Mouse (Mus musculus): Measurements from ENCODE around the gene Id3. TPM values are rescaled to one million over a fixed set of nuclear protein-coding genes. Genes with fewer than 3 reads are reported as not detected.

Gene Id3
- total RNA-seq, 2 experiments from 2014 or later: 13.8 to 14.1 TPM

DNA sequence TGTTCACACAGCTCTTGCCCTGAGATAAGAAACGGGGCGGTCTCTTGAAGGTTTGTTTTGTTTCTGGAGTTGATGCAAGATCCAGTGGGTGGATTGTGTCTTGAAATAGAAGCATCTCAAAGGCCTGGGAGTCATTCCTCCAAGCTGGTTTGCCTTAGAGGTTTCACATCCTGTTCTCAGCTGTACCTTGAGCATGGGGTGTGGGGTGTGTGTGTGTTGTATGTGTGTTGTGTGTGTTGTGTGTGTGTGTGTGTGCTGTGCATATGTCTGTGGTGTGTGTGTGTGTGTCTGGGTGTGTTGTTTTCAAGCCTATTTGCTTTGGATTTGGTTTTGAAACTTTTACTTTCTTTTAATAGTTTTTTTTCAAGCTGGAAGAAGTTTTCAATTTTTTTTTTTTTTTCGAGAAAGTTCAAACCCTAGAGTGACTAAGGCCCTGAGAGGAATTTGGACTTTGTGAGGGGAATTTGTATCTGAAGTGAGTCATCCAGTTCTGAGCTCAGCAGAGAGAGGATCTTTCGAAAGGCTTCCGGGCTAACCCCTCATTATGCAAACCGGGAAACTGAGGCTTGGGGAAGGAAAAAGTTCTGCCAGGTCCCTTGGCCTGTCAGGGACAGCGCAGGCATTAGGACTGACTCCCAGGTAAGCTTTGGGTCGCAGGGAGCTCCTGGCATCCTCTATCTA lies 20.0 kb upstream of the Id3 start:
- intact Hi-C loops (cut with DNase I): no loop called here
- no peak for DNase-seq

DNA sequence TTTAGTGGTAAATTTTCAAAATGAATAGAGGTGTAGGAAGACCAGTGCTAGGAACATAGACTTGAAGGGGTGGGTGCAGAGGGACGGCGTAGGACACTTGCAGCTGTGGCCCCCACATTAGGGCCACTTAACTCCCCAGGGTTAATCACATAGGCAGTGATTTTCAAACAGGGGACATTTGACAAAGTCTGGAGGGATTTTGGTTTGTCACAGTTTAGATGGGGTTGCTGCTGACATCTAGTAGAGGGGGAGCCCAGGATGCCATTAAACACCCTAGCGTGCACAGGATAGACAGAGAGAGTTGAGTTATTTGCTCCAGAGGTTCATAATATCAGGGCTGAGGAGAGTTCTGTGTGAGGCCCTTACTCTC lies 19.5 kb upstream of the Id3 start:
- no peak for DNase-seq
- intact Hi-C loops (cut with DNase I): no loop called here

DNA sequence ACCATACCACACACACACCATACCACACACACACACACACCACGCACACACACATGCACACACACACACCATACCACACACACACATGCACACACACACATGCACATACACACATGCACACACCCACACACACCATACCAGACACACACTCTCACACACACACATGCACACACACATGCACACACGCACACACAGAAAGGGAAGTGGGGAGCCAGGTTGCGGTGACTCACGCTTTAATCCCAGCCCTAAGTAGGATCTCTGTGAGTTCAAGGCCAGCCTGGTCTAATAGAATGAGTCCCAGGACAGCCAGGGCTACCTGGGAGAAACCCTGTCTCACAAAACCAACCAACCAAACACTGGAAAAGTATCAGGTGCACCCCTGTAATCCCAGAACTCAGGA lies 18.7 kb upstream of the Id3 start:
- intact Hi-C loops (cut with DNase I): no loop called here
- DNase-seq: no peak

DNA sequence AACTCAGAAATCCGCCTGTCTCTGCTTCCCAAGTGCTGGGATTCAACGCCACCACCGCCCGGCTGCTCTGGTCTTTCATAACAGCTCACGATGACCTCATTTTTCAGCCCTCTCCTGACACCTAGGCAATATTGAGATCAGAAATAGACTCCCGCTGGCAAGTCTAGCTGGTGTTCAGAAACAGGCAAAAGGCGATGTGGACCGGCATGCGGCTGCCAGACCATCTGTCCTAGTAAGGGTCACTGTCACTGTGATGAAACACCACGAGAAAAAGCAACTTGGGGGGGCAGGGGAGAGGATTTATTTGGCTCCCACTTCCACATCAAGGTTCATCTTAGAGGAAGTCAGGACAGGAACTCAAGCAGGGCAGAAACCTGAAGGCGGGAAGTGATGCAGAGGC lies 17.8 kb upstream of the Id3 start:
- no peak for DNase-seq
- intact Hi-C loops (cut with DNase I): no loop called here

DNA sequence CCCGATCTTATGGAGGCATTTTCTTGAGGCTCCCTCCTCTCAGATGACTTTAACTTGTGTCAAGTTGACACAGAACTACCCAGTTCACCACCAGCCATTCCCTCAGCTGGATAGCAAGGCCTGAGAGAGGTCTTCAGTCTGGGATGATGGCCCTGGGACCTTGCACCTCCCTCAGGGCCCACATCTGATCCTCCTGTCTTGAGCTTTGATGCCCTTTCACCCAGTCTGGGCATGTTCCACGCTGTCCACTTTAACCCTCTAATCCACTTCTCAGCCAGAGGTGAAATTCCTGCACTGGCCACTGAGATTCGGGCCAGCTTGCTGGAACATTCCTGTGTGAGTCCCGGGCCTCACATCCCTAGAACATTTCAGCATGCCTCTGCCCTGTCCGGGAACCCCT lies 17.3 kb upstream of the Id3 start:
- no peak for DNase-seq
- intact Hi-C loops (cut with DNase I): no loop called here

DNA sequence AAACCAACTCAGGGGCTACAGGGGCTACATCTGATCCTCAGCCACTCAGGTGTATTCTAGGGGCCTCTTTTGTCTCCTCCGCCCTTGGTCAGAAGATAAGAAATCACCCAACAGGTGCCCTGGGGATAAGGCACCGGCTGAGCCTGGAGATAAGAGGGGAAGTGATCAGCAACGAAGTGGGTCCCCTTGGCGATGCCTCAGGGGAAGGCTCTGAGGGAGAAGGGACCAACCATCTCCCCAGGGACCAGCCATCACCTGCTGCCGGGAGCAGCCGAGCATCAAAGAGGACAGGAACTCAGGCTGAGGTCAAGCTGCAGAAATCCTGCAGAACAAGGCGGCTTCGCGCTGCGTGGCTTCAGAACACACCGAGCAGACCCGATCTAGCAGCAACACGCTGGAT lies 15.6 kb upstream of the Id3 start:
- no peak for DNase-seq
- intact Hi-C loops (cut with DNase I): no loop called here

DNA sequence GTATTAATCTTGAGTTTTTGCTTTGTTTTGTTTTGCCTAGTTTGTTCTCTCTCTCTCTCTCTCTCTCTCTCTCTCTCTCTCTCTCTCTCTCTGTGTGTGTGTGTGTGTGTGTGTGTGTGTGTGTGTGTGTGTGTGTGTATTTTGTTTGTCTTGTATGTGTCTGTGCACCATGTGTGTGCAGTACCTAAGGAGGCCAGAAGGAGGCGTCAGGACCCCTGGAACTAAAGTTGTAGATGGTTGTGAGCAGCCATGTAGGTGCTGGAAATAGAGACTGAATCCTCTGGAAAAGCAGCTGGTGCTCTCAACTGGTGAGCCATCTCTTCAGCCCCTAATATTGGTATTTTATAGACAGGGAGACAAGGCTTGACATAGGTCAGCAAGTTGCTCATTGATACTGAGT lies 13.5 kb upstream of the Id3 start:
- DNase-seq: no peak
- intact Hi-C loops (cut with DNase I): no loop called here

DNA sequence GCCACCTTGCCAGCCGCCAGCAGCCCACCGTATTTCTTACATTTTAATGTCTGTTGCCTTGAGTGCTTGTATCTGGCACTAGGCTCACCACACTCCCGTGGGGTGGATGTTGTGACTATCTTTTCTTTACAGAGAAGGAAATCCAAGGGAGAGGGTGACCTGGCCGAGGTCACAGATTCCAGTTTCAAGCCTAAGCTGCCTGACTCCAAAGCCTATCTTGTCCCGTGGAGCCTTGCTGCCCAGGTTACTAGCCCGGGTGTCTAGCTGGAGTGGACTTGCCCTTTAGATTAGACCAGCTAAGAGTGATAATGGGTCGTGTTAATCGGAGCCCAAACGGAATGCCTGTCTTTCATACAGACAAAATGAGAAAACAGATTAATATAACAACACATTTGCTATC lies 9.5 kb upstream of the Id3 start:
- DNase-seq: no peak
- intact Hi-C loops (cut with DNase I): no loop called here

DNA sequence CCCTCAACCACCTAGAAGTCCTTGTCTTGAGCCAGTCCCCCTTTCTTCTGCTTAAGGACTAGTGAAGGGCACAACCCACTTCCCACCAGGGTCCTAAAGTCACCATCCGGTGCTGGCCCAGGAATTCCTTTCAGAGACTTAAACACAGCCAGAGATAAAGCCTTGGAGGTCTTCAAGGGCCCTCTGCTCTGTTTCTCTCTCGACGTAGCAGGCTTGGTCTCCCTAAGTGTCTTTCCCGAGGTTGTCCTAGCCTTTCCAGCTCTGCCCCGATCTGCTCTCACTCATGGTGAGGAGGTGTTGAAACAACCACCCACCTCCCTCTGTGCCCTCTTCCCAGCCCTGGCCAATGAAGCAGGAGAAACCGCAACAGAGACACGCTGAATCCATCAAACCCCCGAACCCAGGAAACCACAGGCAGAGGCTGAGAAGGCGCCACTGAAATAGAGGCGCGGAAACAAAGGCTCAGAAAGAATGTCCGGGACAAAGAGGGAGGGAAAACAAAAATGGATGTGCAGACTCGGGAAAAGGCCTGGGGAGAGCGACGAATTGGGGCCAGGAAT lies 8.8 kb upstream of the Id3 start:
- no peak for DNase-seq
- intact Hi-C loops (cut with DNase I): no loop called here

DNA sequence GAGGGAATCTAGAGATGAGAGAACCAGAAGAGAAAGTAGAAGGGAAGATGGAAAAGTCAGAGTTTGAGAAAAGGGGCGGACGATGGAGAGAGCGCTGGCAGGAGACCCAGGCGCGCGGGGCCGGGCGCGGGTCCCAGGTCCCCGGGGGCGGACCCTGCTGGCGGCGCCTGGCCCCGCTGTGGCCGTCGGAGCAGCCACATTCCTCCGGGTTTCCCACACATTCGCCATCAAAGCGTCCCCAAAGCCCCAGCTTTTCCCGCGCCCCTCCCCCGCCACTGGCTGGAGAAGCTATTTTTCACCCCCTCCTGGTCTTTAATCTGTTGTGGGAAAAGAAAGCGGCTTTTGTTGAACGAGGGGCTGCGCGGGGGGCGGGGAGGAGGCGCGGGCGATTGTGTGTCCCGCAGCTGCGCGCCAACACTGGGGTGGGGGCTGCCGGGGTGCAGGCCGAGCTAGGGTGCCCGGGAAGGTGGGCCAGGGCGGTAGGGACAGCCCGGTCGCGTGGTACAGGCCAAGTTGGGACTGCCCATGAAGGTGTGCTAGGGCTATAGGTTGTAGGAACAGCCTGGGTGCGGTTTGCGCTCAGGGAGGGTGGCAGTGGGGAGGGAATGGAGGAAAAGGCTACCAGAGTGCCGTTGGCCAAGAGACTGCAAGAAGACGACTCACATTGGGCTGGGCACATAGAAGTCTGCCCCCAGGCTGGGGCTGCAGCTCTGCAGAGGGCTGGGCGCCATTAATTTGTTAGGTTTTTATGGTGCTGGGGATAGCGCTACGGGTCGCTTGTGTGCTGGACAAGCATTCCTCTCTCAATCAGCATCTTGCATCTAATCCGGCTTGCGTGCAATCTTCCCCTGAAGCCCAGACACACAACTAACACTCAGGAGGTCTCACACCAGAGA lies 8.1 kb upstream of the Id3 start:
- intact Hi-C loops (cut with DNase I): no loop called here
- no peak for DNase-seq

DNA sequence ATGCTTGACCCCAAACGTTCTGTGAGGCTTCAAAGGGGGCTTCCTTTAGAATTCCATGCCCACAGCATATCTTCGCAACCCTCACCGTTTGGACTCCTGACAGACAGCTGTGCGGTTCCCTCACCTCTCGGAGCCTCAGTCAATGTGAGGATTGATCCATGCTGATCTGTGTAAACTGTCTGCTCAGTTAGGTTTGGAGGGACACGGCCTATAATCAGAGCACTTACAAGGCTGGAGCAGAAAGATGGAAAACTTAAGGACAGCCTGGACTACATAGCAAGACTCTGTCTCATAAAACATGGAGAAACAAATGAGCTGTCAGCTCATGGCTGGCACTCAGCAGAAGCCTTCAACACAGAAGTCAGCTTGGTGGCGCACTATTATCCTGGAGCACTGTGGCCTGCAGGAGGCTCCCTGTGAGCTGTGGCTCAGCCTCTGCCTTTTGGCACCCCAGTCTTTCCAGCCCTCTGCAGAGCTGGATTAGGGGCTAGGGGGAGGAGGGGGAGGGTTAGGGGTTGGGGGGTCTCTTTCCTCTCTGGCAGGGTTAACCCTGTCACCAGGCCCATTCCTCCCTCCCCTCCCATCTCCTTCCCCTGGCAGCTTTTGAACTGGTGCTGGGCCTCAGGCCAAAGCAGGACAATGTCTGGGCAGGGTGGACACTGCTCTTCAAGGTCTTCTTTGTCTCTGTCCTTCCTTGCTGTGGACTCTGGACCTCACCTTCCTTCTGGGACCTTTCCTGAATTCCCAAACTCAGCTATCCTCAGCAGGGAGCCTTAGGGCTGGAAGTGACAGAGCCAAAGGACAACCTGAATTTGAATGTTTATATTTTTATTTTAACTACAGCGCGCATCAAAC lies 7.2 kb upstream of the Id3 start:
- no peak for DNase-seq
- intact Hi-C loops (cut with DNase I): no loop called here

DNA sequence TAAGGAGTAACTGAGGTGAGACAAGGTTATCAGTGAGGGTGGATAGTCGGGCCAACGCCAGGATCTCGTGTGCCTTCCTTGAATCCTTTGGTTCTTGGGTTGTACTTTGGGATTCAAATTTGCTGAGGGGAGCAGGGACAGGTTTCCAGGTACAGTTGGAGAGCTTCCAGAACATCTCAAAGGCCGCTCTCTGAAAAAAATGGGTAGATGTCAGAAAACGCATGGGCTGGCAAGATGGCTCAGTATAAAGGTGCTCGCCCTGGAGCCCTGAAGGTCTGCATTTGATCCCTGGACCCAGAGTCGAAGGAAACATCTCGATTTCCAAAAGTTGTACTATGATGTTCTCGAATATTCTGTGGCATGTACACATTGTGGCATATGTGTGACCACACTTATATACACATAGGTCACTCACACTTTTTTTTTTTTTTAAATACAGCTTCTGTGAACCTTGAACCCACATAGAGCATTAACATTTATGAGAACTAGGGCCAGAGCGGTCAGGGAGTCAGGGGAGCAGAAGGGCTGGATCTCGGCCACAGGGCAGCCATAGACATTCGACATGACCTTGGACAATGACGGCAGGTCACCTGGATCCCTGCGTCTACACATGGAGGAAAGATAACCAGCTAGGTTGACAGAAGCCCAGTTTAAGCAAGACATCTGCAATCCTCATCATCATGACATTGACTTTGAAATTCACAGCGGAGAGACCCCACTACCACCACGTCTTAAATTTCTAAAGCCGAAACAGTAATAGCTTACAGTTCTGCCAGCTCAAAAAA lies 3.8 kb upstream of the Id3 start:
- DNase-seq: no peak
- intact Hi-C loops (cut with DNase I): no loop called here

DNA sequence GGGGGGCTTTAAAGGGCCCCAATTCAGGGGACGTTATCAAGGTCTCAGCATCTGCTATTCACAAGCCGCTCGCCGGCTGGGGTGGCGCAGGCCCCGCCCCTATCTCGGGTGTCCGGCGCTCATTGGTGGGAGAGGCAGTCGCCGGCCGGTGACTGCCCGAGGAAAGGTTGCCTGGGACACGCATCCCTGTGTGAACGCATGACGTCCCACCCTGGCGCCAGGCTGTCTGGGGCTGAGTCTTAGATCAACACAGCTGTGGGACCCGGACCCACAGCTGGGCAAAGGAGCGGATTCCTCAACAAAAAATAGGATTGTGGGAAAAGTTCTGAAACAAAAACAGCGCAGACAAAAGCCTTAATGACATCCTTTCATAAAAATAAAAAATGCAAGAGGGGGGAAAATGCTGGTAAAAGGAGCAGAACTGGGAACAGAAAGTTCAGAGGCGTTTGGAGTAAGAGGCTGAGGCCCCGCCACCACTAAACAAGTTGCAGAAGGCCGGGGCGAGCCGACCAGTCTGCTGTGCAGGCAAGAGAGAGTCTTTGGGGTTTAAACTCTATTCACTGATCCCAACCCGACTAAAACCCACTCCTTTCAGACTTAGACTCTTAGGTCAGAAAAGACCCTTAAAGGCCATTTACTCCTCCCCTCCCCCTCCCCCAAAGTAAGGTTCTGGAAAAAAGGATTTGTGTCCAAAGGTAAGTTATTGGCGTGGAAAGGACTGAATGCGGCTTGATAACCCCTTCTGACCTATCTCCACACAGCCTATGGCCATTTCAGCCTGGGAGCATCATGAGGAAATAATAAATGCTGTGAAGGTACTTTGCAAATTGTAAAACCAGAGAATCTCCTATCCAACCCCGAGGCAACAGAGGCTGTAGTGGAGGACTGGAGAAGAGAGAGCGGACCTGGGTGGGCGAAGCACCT lies 2.7 kb upstream of the Id3 start:
- intact Hi-C loops (cut with DNase I): no loop called here
- DNase-seq: peak; percentile 85 to 96

DNA sequence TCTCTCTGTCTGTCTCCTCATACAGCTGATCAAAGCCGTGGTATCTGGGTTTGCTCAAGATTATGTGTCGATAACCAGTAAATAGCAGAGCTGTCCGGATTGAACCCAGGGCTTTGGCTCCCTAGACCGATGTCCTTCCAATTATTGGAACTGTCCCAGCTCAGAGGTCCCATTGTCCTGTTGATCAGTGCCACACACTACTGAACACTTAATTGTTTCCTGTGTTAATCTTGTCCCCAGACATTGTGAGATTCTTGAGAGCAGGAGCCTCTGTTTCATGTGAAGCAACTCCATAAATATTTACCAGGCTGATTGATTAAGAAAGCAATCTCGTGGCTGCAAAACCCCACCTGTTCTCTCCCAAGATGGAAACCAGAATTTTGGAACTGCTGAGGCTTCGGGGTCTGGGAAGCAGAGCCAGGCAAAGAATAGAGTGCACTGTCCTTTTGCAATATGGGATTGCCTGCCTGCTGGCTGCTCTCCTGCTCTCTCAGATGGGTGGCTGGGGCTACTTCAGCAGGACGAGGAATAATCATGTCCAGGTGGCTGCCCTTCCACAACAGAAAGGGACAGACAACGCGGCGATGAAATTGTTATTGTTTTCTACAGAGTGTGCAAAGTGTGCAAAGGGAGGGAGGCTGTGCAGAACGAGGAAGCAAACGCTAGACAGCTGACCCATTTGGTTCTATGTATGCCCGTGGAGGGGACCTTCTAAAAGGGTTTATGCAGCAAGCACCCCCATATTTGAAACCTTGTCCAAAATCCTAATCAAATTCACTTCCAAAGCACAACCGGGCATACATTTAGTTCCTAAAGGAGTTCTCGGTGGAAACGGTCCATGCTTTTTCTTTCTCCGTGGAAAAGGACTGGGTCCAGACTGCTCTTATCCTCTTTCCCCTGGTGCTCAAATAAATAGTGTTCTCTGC lies 767 bp upstream of the Id3 start:
- intact Hi-C loops (cut with DNase I): no loop called here
- DNase-seq: no peak

DNA sequence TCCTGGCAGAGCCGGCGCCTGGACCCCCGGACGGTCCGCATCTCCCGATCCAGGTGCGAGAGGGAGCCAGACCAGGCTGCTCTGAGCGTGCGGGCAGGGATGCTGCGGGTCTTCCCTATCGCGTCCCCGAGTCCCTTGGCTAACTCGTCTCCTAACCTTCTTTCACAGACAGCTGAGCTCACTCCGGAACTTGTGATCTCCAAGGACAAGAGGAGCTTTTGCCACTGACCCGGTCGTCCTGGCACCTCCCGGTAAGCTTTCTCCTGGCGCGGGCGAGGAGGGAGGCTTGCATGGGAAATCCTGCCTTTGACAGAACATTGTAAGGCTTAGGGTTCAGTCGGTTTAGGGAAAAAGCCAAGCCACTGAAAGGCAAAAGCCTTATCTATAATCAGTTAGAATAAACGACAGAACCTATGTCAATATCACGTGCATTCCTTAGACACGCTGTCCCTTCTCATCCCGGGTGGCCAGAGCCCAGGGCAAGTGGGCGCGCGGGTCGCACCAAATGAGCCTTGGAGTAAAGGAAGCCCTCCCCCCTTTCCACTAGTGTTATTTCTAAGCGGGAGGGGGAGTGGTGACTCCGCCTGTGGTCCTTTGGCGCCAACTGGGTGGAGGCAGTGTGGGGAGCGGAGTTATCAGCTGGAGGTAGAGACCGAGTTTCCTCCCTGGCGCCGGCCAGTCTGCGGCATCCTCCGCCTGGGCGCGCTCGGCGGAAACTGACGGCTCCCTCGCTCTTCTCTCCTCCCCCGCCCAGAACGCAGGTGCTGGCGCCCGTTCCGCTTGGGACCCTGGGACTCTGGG lies 1.0 kb downstream of the Id3 start:
- intact Hi-C loops (cut with DNase I): no loop called here

DNA sequence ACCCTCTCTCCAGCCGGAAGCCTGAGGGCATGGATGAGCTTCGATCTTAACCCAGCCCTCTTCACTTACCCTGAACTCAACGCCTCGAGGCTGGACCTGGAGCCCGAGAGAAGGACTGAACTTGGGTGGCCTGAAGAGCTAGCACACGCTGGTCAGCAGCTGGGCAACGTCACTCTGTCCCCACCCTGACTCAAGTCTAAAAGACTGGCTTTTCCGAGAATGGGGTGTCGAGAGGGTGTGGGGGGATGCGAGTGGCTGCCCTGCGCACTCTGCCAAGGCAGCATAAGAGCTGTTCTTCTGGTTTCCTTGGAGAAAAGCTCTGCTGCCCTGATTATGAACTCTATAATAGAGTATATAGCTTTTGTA lies 1.6 kb downstream of the Id3 start:
- DNase-seq: no peak
- intact Hi-C loops (cut with DNase I): no loop called here

More for the DNA sequence above, 1.0 kb downstream of the Id3 start:
- DNase-seq: peak; percentile 69 to 70

DNA sequence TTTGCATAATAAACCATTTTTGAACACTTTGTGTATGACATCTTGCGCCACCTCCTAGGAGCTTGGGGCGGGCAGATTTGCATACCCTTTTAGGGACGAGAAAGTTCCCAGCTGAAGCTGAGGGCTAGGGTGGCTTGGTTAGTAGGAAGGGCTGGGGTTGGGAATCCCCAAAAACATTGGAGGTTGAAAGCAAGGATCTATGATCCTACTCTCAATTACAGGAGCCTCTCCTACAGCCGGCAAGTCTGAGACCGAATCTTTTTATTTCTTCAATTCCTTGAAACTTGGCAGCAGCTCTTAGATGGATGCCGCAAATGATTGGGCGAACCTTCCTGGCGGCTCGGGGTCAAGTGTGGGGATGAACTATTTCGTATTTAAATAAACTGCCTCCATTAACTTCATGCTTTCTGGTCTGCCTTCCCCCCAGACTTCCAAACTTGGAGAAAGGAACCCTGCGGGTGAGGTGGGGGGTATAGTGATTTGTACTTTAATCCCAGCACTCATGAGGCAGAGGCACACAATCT lies 2.1 kb downstream of the Id3 start:
- no peak for DNase-seq
- intact Hi-C loops (cut with DNase I): no loop called here

Data from gastrocnemius, postnatal 36 days (tissue).